Mouse (Mus musculus) Patski (cell line): ENCODE measurements around the gene Egfr. TPM values are rescaled to one million over a fixed set of nuclear protein-coding genes. Genes with fewer than 3 reads are reported as not detected.
A peak's percentile ranks its signal among the peaks of the same experiment; 100 is the strongest.

Experiments used
- ATAC-seq: fragments of 100-300 bp; one replicate; pipeline ENCODE4 v1.8.0; 2021
- CTCF ChIA-PET: fragments of 350-600 bp; sonication (Branson Sonifier 250); formaldehyde crosslinking; loops from one replicate; lab custom pipeline; 2022; ENCODE audit warnings: inconsistent platforms; lab: Charles Lee
- POLR2A ChIA-PET: fragments of 350-600 bp; sonication (Branson Sonifier 250); formaldehyde crosslinking; loops from one replicate; lab custom pipeline; 2022; ENCODE audit warnings: antibody characterized with exemption, inconsistent platforms; lab: Charles Lee
- DNase-seq: peaks from one replicate; pipeline ENCODE4 v3.0.0-alpha.2; 2011; ENCODE audit warnings: low read depth, low spot score
- H3K27me3 ChIP-seq: fragments of 371-371 bp; one replicate; pipeline ENCODE4 v1.5.1; 2021
- CTCF ChIP-seq: fragments of 100-300 bp; IDR thresholded peaks from one replicate; pipeline ENCODE4 v1.5.1; 2021
- in situ Hi-C: fragments of 300-500 bp; cut with MboI; formaldehyde crosslinking; loops from 3 replicates; pipeline ENCODE4 v1.11.1; 2018; ENCODE audit warnings: low pct_unique_long_range_greater_than_20kb, mixed read lengths
- polyA plus RNA-seq: library from polyadenylated mRNA; unstranded; gene quantifications from one replicate; pipeline ENCODE4 v1.2.3, GENCODE M21; 2021

Egfr gene
- polyA plus RNA-seq, 1 experiment from 2014 or later = 30.7 TPM

- in situ Hi-C loops = no loop called here
- ChIA-PET CTCF (interaction anchor here (0.7 to 1.8 kb wide), 4 partner anchors 9 to 24 kb away, joined by 3 to 5 read pairs (median 4); no protein-coding TSS in a partner anchor), POLR2A (no interaction called here)
- TF ChIP-seq CTCF = no peak
- DNase-seq = no peak
- no peak for ATAC-seq
- H3K27me3 ChIP-seq = no peaks in the 10 kb centered on the region
Observed at GRCm38 (mm10) chr11:16854111-16854510, 102.1 kb downstream of the Egfr start.

- TF ChIP-seq CTCF = no peak
- DNase-seq (no peak), ATAC-seq (no peak)
- POLR2A ChIA-PET = no interaction called here
- in situ Hi-C loops = no loop called here
- H3K27me3 ChIP-seq = no peaks in the 10 kb centered on the region
- CTCF ChIA-PET = no interaction called here
Observed at GRCm38 (mm10) chr11:16857346-16857745, 105.3 kb downstream of the Egfr start.

GRCm38 (mm10) chr11:16861037-16861436 is 109.0 kb downstream of the Egfr start:
- ChIA-PET CTCF (interaction anchor here (0.9 to 1.1 kb wide), 2 partner anchors 25 to 28 kb away, joined by 3 read pairs; no protein-coding TSS in a partner anchor), POLR2A (interaction anchor here (0.6 kb wide), 1 partner anchor 9 kb away, joined by 4 read pairs; no protein-coding TSS in a partner anchor)
- no peak for TF ChIP-seq CTCF
- in situ Hi-C loops = no loop called here
- ATAC-seq (no peak), DNase-seq (no peak)
- H3K27me3 ChIP-seq = no peaks in the 10 kb centered on the region

GRCm38 (mm10) chr11:16863547-16863946 is 111.5 kb downstream of the Egfr start:
- ATAC-seq (no peak), DNase-seq (no peak)
- CTCF ChIA-PET = interaction anchor here (0.8 to 1.5 kb wide), 5 partner anchors 11 to 179 kb away, joined by 3 to 4 read pairs (median 3); no protein-coding TSS in a partner anchor
- in situ Hi-C loops = no loop called here
- POLR2A ChIA-PET = no interaction called here
- no peaks in the 10 kb centered on the region for H3K27me3 ChIP-seq
- peak; percentile 41 for TF ChIP-seq CTCF

GRCm38 (mm10) chr11:16864980-16865561 is 113.1 kb downstream of the Egfr start:
- no peak for DNase-seq
- in situ Hi-C loops = loop anchor here (5.0 kb wide), 2 partner anchors 113 to 338 kb away; partner anchors contain the start of gene Egfr
- CTCF ChIA-PET = interaction anchor here (1.0 to 1.4 kb wide), 6 partner anchors 11 to 332 kb away, joined by 3 to 4 read pairs (median 3); no protein-coding TSS in a partner anchor

GRCm38 (mm10) chr11:16868051-16868450 is 116.0 kb downstream of the Egfr start:
- DNase-seq (no peak), ATAC-seq (no peak)
- ChIA-PET CTCF (interaction anchor here (0.8 to 1.4 kb wide), 4 partner anchors 16 to 343 kb away, joined by 3 to 6 read pairs (median 3); no protein-coding TSS in a partner anchor), POLR2A (no interaction called here)
- in situ Hi-C loops = loop anchor here (5.0 kb wide), 2 partner anchors 116 to 341 kb away; partner anchors contain the start of gene Egfr
- H3K27me3 ChIP-seq = no peaks in the 10 kb centered on the region
- TF ChIP-seq CTCF = no peak

More at GRCm38 (mm10) chr11:16864980-16865561, 113.1 kb downstream of the Egfr start:
- no peak for ATAC-seq
- no peaks in the 10 kb centered on the region for H3K27me3 ChIP-seq
- TF ChIP-seq CTCF = no peak
- POLR2A ChIA-PET = no interaction called here

GRCm38 (mm10) chr11:16869506-16869905 is 117.5 kb downstream of the Egfr start:
- DNase-seq = no peak
- no peaks in the 10 kb centered on the region for H3K27me3 ChIP-seq
- ChIA-PET CTCF (no interaction called here), POLR2A (no interaction called here)
- ATAC-seq = no peak
- in situ Hi-C loops = loop anchor here (5.0 kb wide), 2 partner anchors 117 to 342 kb away; partner anchors contain the start of gene Egfr
- no peak for TF ChIP-seq CTCF

- POLR2A ChIA-PET = no interaction called here
- no peak for DNase-seq
- no peak for ATAC-seq
- peak; percentile 75 for TF ChIP-seq CTCF
- CTCF ChIA-PET = no interaction called here
- in situ Hi-C loops = no loop called here
- H3K27me3 ChIP-seq = no peaks in the 10 kb centered on the region
Observed at GRCm38 (mm10) chr11:16871120-16871519, 119.1 kb downstream of the Egfr start.

- in situ Hi-C loops = no loop called here
- CTCF ChIA-PET = interaction anchor here (1.3 kb wide), 1 partner anchor 11 kb away, joined by 3 read pairs; no protein-coding TSS in a partner anchor
- TF ChIP-seq CTCF = no peak
- POLR2A ChIA-PET = interaction anchor here (0.7 kb wide), 1 partner anchor 353 kb away, joined by 3 read pairs; no protein-coding TSS in a partner anchor
- no peak for ATAC-seq
- no peak for DNase-seq
- H3K27me3 ChIP-seq = no peaks in the 10 kb centered on the region
Observed at GRCm38 (mm10) chr11:16877676-16878378, 125.8 kb downstream of the Egfr start.

GRCm38 (mm10) chr11:16881932-16882331 is 129.9 kb downstream of the Egfr start:
- DNase-seq (no peak), ATAC-seq (no peak)
- CTCF ChIA-PET = no interaction called here
- no peak for TF ChIP-seq CTCF
- no peaks in the 10 kb centered on the region for H3K27me3 ChIP-seq
- POLR2A ChIA-PET = no interaction called here
- in situ Hi-C loops = no loop called here
